Mouse (Mus musculus) C2C12 (cell line): Measurements from ENCODE around the gene 6030468B19Rik. TPM values are rescaled to one million over a fixed set of nuclear protein-coding genes. Genes with fewer than 3 reads are reported as not detected.

Experiments used
- H3K27me3 ChIP-seq: one replicate; pipeline ENCODE4 v1.6.1; 2011; ENCODE audit not compliant: control insufficient read depth, insufficient read depth, insufficient read length
- H3K36me3 ChIP-seq: one replicate; pipeline ENCODE4 v1.6.1; 2011; ENCODE audit not compliant: control insufficient read depth, insufficient read depth
- H3K4me3 ChIP-seq: one replicate; pipeline ENCODE4 v1.5.1; 2011; ENCODE audit warnings: mild to moderate bottlenecking, control low read depth; ENCODE audit not compliant: poor library complexity, insufficient read depth, severe bottlenecking
- H3K79me2 ChIP-seq: one replicate; pipeline ENCODE4 v1.6.1; 2011; ENCODE audit not compliant: control insufficient read depth, insufficient read depth
- H3K79me3 ChIP-seq: one replicate; pipeline ENCODE4 v1.6.1; 2011; ENCODE audit warnings: low read depth, control low read depth
- H3ac ChIP-seq: one replicate; pipeline ENCODE3; 2011; ENCODE audit warnings: low read depth; ENCODE audit not compliant: control insufficient read depth, insufficient read length
- CEBPB ChIP-seq: IDR thresholded peaks from one replicate; pipeline ENCODE4 v1.6.1; 2011; ENCODE audit warnings: low read depth, mild to moderate bottlenecking, control low read depth, moderate library complexity
- CTCF ChIP-seq: IDR thresholded peaks from one replicate; pipeline ENCODE4 v1.5.1; 2011; ENCODE audit not compliant: control insufficient read depth, insufficient read depth, insufficient read length
- FOSL1 ChIP-seq: IDR thresholded peaks from one replicate; pipeline ENCODE4 v1.8.0; 2011; ENCODE audit warnings: mild to moderate bottlenecking, low read length; ENCODE audit not compliant: poor library complexity, insufficient read depth, severe bottlenecking
- MAX ChIP-seq: IDR thresholded peaks from one replicate; pipeline ENCODE4 v1.6.1; 2011; ENCODE audit warnings: mild to moderate bottlenecking, control low read depth
- MYOD1 ChIP-seq: IDR thresholded peaks from one replicate; pipeline ENCODE4 v1.6.1; 2011; ENCODE audit warnings: low read depth; ENCODE audit not compliant: control insufficient read depth, insufficient read length
- MYOG ChIP-seq: IDR thresholded peaks from one replicate; pipeline ENCODE4 v1.6.1; 2011; ENCODE audit not compliant: control insufficient read depth, insufficient read length; ENCODE audit errors: extremely low read depth
- USF1 ChIP-seq: IDR thresholded peaks from one replicate; pipeline ENCODE4 v1.6.1; 2011; ENCODE audit warnings: low read depth, mild to moderate bottlenecking, control low read depth, moderate library complexity
- polyA plus RNA-seq: library from polyadenylated mRNA; unstranded; fragments of >200 nt; fragmentation: generic; extraction: Trizol; gene quantifications from one replicate; pipeline ENCODE4 v1.2.1, GENCODE M21; 2012; ENCODE audit warnings: missing spikeins

The 6030468B19Rik gene
- polyA plus RNA-seq, 1 experiment = not detected

- H3K79me2 ChIP-seq = peaks cover 74% of the 10 kb centered on the region
- peaks cover 46% of the 10 kb centered on the region for H3K36me3 ChIP-seq
Measured at GRCm38 (mm10) chr11:117824060-117824969, 26.9 kb downstream of the 6030468B19Rik start.

DNA sequence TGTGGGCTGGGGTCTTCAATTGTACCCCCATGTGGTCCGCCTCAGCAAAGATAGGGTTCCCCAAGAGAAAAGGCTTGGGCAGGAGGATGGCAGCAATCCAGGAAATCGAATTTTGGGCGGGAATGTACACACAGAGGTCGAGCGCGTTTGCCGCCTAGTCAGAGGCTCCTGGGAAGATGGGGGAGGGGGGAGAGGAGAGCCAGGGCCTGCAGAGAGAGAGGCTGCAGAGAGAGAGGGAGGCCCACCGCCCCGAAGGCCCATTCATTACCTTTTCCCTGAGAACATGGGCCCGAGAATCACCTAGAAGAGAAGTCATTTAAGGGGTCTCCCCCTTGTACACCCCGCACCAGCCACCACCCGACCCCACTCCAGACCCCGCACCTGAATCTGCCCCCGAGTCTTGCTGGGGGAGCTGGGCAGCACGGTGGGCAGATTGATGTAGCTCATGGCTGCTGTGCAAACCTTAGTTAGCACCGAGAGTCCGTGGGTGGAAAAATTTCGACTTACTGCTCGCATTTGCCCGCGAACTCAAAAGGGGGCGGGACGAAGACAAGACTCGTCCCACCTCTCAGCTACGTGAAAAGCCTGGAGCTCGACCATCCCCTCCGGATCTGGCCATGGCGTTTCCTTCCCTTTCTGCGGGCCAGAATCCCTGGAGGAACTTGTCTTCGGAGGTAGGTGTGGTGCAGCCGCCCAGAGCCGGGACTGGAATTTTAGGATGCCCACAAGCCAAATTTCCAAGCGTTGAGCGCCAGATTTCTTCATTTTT is 28.1 kb downstream of the 6030468B19Rik start, which contains the start of the genes Afmid and Tk1:
Afmid (plus strand) TSS at position 592 of the 769 bp plus-strand sequence.
Tk1 (minus strand) TSS at position 760 of the 769 bp plus-strand sequence.
- no peaks in the 10 kb centered on the region for H3K27me3 ChIP-seq
- H3K36me3 ChIP-seq = peaks cover 34% of the 10 kb centered on the region
- peak; percentile 88 for TF ChIP-seq MAX
- no peak for TF ChIP-seq CEBPB
- no peak for TF ChIP-seq MYOD1
- H3K79me2 ChIP-seq = peaks cover 62% of the 10 kb centered on the region
- H3K79me3 ChIP-seq = peaks cover 39% of the 10 kb centered on the region
- peak within 1 kb of the TSS; percentile 89 for H3K4me3 ChIP-seq
- H3ac ChIP-seq = peak within 1 kb of the TSS; percentile 80

More at GRCm38 (mm10) chr11:117824060-117824969, 26.9 kb downstream of the 6030468B19Rik start:
- H3K79me3 ChIP-seq = peaks cover 51% of the 10 kb centered on the region
- peak; percentile 96 for TF ChIP-seq MAX
- TF ChIP-seq CTCF = peak; percentile 85
- no peak for TF ChIP-seq USF1
- H3K27me3 ChIP-seq = no peaks in the 10 kb centered on the region
- peak overlapping the region; percentile 89 for H3K4me3 ChIP-seq
- peak overlapping the region; percentile 74 for H3ac ChIP-seq

DNA sequence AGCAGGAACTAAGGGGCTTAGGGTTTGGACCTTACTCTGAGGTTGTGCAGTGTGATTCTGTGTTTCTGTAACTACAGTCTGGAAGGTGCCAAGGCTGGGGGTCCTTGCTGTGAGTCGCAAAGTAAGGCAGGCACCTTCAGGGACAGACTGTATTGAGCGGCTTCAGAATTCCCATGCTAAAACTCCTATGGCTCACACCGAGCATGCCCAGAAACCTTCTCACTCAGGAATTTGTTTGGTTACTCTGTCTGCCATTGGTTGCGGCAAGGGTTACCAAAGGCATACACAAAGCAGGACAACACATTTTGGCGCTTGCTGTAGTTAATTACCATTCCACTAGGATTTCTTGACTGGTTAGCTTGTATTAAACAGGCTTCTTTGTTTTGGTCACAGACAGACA is 28.7 kb downstream of the 6030468B19Rik start:
- Histone ChIP-seq H3K79me2 (peaks cover 56% of the 10 kb centered on the region), H3K4me3 (peak overlapping the region; percentile 89), H3K36me3 (peaks cover 28% of the 10 kb centered on the region), H3K79me3 (peaks cover 33% of the 10 kb centered on the region), H3K27me3 (no peaks in the 10 kb centered on the region), H3ac (peak overlapping the region; percentile 73)
- TF ChIP-seq MYOD1 = no peak
- no peak for TF ChIP-seq USF1
- no peak for TF ChIP-seq CEBPB
- no peak for TF ChIP-seq MAX
- TF ChIP-seq MYOG = no peak
- TF ChIP-seq CTCF = no peak
- no peak for TF ChIP-seq FOSL1

DNA sequence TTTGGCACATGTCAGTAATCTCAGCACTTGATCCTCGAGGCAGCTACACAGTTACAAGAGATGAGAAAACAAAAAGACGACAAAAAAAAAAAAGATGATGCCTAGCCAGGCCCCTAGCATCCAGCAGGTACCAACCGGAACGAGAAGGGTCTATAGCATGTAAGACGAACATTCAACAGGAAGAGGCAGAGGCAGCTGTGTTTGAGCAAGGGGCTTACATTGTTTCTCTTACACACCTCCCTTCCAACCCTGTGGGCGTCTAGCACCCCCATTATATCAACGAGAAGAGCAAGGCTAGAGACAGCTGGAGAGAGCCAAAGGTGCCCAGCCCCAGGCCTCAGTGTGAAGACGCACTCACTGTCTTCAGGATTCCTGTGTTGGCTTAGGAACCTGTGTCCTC is 29.5 kb downstream of the 6030468B19Rik start:
- Histone ChIP-seq H3K79me2 (peaks cover 48% of the 10 kb centered on the region), H3K4me3 (no peak overlapping the region), H3ac (no peak overlapping the region), H3K79me3 (peaks cover 25% of the 10 kb centered on the region), H3K36me3 (peaks cover 20% of the 10 kb centered on the region), H3K27me3 (no peaks in the 10 kb centered on the region)
- TF ChIP-seq CTCF = no peak
- no peak for TF ChIP-seq USF1
- TF ChIP-seq MAX = no peak
- no peak for TF ChIP-seq CEBPB
- no peak for TF ChIP-seq MYOG
- no peak for TF ChIP-seq FOSL1
- no peak for TF ChIP-seq MYOD1

- peaks cover 44% of the 10 kb centered on the region for H3K79me2 ChIP-seq
Measured at GRCm38 (mm10) chr11:117827386-117827785, 29.9 kb downstream of the 6030468B19Rik start.

More at GRCm38 (mm10) chr11:117827386-117827785, 29.9 kb downstream of the 6030468B19Rik start:
- peaks cover 15% of the 10 kb centered on the region for H3K36me3 ChIP-seq
- no peak for TF ChIP-seq CTCF
- TF ChIP-seq CEBPB = peak; percentile 49
- TF ChIP-seq MYOD1 = peak; percentile 51
- H3K79me3 ChIP-seq = peaks cover 21% of the 10 kb centered on the region
- no peak overlapping the region for H3K4me3 ChIP-seq
- no peaks in the 10 kb centered on the region for H3K27me3 ChIP-seq
- H3ac ChIP-seq = no peak overlapping the region
